Mouse (Mus musculus): Measurements from ENCODE around the gene Gng12. TPM values are rescaled to one million over a fixed set of nuclear protein-coding genes. Genes with fewer than 3 reads are reported as not detected.

The Gng12 gene
- polyA plus RNA-seq, 1 experiment from 2014 or later: 130 TPM

DNA sequence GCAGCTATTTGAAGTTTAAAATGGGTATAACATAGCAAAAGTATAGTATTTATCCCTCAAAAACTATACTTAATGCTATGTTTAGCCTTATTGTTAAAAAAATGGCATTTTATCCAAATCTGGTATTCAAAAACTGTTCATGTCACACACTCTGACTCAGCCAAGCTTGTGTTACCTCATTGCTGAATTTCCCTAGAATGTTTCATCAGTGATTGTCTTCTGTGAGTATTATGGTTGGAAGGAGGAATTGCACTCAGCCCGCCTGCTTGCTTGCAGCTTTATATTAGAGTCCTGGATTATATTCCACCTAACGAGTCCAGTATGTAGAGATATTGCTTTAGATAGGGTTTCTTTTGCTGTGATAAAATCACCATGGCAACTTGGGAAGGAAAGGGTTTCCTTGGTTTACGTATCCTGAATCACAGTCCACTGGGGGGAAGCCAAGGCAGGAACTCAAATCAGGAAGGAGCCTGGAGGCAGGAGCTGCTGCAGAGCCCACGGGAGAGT lies 144.8 kb downstream of the Gng12 start:
- ATAC-seq (ENCODE audit: insufficient number of reproducible peaks, insufficient read depth, low FRiP score, low read depth): no peak
- WGBS: 59% methylated on average over 4 of the region's 4 CpGs
- H3K36me3 ChIP-seq (ENCODE audit: control insufficient read depth, insufficient read depth, low read length): no peaks in the 10 kb centered on the region
- H3K27me3 ChIP-seq (ENCODE audit: control insufficient read depth, insufficient read depth, low read length): no peaks in the 10 kb centered on the region
- H3K4me1 ChIP-seq (ENCODE audit: control insufficient read depth, insufficient read depth, low read length): no peaks in the 10 kb centered on the region
- no peaks in the 10 kb centered on the region for H3K9me3 ChIP-seq (ENCODE audit: control insufficient read depth, low read depth, low read length)
- no peak overlapping the region for H3K4me2 ChIP-seq (replicated peaks; ENCODE audit: low read depth, low read length)
- no peak overlapping the region for H3K27ac ChIP-seq (ENCODE audit: low read length)
- H3K9ac ChIP-seq (replicated peaks; ENCODE audit: low read depth, low read length): no peak overlapping the region
- H3K4me3 ChIP-seq (ENCODE audit: low read depth, low read length): no peak overlapping the region

DNA sequence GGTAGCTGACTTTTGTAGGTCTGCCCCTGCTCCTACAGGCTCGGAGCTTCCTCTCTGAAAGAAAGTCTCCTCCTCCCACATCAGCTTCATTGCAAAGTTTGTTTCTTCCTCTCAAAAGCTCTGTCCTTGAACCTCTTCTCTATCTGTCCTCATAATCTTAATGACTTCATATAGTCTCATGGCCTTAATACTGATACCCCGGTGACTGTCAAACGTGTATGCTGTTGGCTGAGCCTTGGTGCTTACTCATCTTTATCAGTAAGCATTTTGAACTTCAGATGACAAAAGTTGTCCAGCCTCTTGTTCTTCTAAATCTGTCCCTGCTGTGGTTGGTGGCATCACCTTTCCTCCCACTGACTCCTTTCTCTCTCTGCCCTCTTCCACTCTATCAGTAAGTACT lies 149.2 kb downstream of the Gng12 start:
- no peak for ATAC-seq (ENCODE audit: insufficient number of reproducible peaks, insufficient read depth, low FRiP score, low read depth)
- no peaks in the 10 kb centered on the region for H3K27me3 ChIP-seq (ENCODE audit: control insufficient read depth, insufficient read depth, low read length)
- 75% methylated on average over 3 of the region's 3 CpGs for WGBS

DNA sequence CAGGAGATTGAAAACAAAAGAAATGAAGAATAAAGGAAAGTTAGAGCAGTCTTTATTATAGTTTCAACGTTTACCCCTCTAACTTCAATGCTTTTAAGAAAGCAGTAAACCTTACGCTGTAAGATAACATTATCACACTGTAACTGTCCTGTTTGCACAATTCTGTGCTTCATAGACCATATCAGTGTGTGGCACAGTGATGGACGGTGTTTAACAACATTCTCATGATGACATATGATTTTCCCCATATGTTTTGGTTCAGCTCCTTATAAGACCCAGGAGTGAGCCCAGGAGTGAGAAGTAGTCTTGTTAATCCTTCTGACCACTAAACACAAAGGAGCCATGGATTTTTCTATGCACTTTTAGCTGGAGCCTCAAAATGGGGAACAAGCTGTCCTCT lies 150.7 kb downstream of the Gng12 start:
- H3K4me1 ChIP-seq (ENCODE audit: control insufficient read depth, insufficient read depth, low read length): peaks cover 5% of the 10 kb centered on the region; the same call in 1 of the 2 replicates
- no peak overlapping the region for H3K4me3 ChIP-seq (ENCODE audit: low read depth, low read length)
- WGBS: 52% methylated on average over 3 of the region's 3 CpGs
- H3K36me3 ChIP-seq (ENCODE audit: control insufficient read depth, insufficient read depth, low read length): no peaks in the 10 kb centered on the region
- H3K9me3 ChIP-seq (ENCODE audit: control insufficient read depth, low read depth, low read length): no peaks in the 10 kb centered on the region
- ATAC-seq (ENCODE audit: insufficient number of reproducible peaks, insufficient read depth, low FRiP score, low read depth): no peak
- no peak overlapping the region for H3K27ac ChIP-seq (ENCODE audit: low read length)
- no peaks in the 10 kb centered on the region for H3K27me3 ChIP-seq (ENCODE audit: control insufficient read depth, insufficient read depth, low read length)
- no peak overlapping the region for H3K4me2 ChIP-seq (replicated peaks; ENCODE audit: low read depth, low read length)
- no peak overlapping the region for H3K9ac ChIP-seq (replicated peaks; ENCODE audit: low read depth, low read length)

More for the DNA sequence above, 149.2 kb downstream of the Gng12 start:
- Histone ChIP-seq H3K9ac (replicated peaks; ENCODE audit: low read depth, low read length) (no peak overlapping the region), H3K9me3 (ENCODE audit: control insufficient read depth, low read depth, low read length) (no peaks in the 10 kb centered on the region), H3K4me2 (replicated peaks; ENCODE audit: low read depth, low read length) (no peak overlapping the region), H3K27ac (ENCODE audit: low read length) (no peak overlapping the region), H3K4me3 (ENCODE audit: low read depth, low read length) (no peak overlapping the region), H3K4me1 (ENCODE audit: control insufficient read depth, insufficient read depth, low read length) (peaks cover 5% of the 10 kb centered on the region; the same call in 1 of the 2 replicates), H3K36me3 (ENCODE audit: control insufficient read depth, insufficient read depth, low read length) (no peaks in the 10 kb centered on the region)

DNA sequence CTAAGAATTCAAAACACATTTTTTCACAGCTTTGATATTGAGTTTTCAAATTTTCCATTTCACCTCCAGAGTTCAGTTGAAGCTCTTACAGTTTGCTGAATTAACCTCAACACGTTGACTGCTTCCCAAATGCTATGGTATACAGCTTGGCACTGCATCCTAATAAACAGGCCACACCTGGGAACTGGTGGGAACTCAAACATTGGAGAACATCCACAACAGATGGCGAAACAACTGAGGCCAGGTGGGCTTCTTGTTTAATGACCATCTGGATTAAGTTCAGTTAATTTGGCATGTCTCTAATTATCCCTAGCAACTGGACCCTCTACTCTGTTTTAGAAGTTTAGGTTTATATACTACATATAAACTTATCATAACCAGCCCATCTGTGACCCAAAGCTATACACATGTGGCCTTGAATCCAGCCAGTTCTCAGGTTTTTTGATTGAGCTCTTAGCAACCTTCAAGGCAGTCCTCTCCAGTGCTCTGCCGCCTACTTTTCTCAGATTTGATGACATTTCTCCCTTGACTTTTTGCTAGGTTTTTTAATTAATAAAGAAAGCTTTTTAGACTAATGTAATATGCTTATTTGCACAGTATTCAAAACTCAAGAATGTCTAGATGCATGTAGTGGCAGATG lies 152.0 kb downstream of the Gng12 start:
- WGBS: 82% methylated on average over 3 of the region's 3 CpGs
- peaks cover 5% of the 10 kb centered on the region; the same call in 1 of the 2 replicates for H3K4me1 ChIP-seq (ENCODE audit: control insufficient read depth, insufficient read depth, low read length)
- H3K4me2 ChIP-seq (replicated peaks; ENCODE audit: low read depth, low read length): no peak overlapping the region
- no peaks in the 10 kb centered on the region for H3K9me3 ChIP-seq (ENCODE audit: control insufficient read depth, low read depth, low read length)
- H3K27me3 ChIP-seq (ENCODE audit: control insufficient read depth, insufficient read depth, low read length): no peaks in the 10 kb centered on the region
- H3K36me3 ChIP-seq (ENCODE audit: control insufficient read depth, insufficient read depth, low read length): no peaks in the 10 kb centered on the region
- H3K4me3 ChIP-seq (ENCODE audit: low read depth, low read length): no peak overlapping the region
- no peak overlapping the region for H3K9ac ChIP-seq (replicated peaks; ENCODE audit: low read depth, low read length)
- H3K27ac ChIP-seq (ENCODE audit: low read length): no peak overlapping the region
- no peak for ATAC-seq (ENCODE audit: insufficient number of reproducible peaks, insufficient read depth, low FRiP score, low read depth)

DNA sequence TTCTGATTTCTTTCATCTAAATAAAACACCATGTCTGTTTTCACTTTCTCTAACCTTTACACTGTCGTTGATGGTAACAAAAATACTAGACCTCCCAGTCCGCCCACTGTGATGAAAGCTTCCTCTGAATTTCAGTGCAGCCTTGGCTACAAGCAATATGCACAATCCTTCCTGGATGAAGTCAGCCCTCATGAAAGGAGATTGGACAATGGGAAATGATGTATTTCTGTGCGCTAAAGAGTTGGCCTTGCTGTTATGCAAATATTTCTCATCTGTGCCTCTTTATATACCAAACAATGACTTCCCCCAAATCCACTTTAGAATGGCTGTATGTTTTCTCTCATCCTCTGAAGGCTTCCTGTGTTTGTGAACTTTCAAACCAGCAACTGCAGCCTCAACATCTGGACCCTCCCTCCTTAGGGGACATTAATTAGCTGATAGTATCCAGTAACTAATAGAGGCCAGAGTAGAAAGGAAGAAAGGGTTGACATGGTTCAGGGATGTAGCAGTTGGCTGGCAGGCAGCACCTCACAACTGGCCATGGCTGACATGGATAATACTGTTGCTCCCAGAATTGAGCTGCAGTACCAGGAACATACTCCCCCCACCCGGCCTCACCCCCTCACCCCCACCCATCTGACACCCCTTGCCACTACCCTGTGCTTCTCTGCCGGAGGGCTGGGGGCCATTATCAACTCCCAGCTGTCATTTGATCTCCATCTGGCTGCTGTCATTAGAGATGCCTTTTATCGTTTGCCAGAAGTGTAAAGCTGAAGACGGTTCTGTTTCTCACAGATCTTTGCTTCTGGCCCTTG lies 152.9 kb downstream of the Gng12 start:
- Histone ChIP-seq H3K27me3 (ENCODE audit: control insufficient read depth, insufficient read depth, low read length) (no peaks in the 10 kb centered on the region), H3K27ac (ENCODE audit: low read length) (no peak overlapping the region; the same call in 1 of the 2 replicates), H3K36me3 (ENCODE audit: control insufficient read depth, insufficient read depth, low read length) (no peaks in the 10 kb centered on the region), H3K9ac (replicated peaks; ENCODE audit: low read depth, low read length) (no peak overlapping the region), H3K9me3 (ENCODE audit: control insufficient read depth, low read depth, low read length) (no peaks in the 10 kb centered on the region), H3K4me3 (ENCODE audit: low read depth, low read length) (no peak overlapping the region), H3K4me1 (ENCODE audit: control insufficient read depth, insufficient read depth, low read length) (peaks cover 5% of the 10 kb centered on the region; the same call in 1 of the 2 replicates), H3K4me2 (replicated peaks; ENCODE audit: low read depth, low read length) (no peak overlapping the region)
- WGBS: 29% methylated on average over 7 of the region's 7 CpGs
- peak; percentile 67; the same call in 1 of the 2 replicates for ATAC-seq (ENCODE audit: insufficient number of reproducible peaks, insufficient read depth, low FRiP score, low read depth)

DNA sequence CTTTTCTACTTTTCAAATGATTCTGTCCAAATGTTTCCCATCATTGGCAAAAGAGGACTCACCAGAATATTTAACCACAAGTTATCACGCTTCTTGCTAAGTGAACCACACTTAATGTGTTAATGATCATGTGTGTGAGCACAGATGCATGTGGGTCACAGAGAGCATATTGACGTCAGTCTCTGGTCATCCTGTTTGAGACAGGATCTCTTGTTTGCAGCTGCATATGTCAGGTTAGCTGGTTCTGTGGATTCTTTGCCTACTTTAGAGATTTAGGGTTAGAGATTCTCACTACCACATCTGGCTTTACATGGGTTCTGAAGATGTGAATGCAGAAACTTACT lies 153.5 kb downstream of the Gng12 start:
- Histone ChIP-seq H3K4me1 (ENCODE audit: control insufficient read depth, insufficient read depth, low read length) (peaks cover 5% of the 10 kb centered on the region; the same call in 1 of the 2 replicates), H3K9me3 (ENCODE audit: control insufficient read depth, low read depth, low read length) (no peaks in the 10 kb centered on the region), H3K4me2 (replicated peaks; ENCODE audit: low read depth, low read length) (no peak overlapping the region), H3K27me3 (ENCODE audit: control insufficient read depth, insufficient read depth, low read length) (no peaks in the 10 kb centered on the region), H3K4me3 (ENCODE audit: low read depth, low read length) (no peak overlapping the region), H3K27ac (ENCODE audit: low read length) (no peak overlapping the region), H3K9ac (replicated peaks; ENCODE audit: low read depth, low read length) (no peak overlapping the region), H3K36me3 (ENCODE audit: control insufficient read depth, insufficient read depth, low read length) (no peaks in the 10 kb centered on the region)
- no peak for ATAC-seq (ENCODE audit: insufficient number of reproducible peaks, insufficient read depth, low FRiP score, low read depth)
- 41% methylated on average over 2 of the region's 2 CpGs for WGBS

DNA sequence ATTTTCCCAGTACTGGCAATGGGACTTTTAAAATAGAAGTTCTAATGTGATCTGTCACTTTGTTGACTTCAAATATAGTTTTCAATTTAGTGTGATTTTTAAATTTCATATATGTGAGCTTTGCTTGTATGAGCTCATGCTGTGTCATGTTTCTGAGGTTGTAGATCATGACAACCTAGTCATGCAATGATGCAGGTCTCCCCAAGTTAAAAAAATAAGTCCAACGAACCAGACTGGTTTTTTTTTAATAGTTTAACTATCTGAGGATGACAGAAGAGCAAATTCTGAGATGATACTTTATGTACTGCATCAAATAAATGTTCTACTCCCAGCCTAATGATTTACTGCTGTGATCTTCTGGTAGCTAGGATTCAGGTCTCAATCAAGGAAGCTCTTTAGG lies 153.9 kb downstream of the Gng12 start:
- H3K9me3 ChIP-seq (ENCODE audit: control insufficient read depth, low read depth, low read length): no peaks in the 10 kb centered on the region
- no peak for ATAC-seq (ENCODE audit: insufficient number of reproducible peaks, insufficient read depth, low FRiP score, low read depth)
- H3K4me3 ChIP-seq (ENCODE audit: low read depth, low read length): no peak overlapping the region
- H3K36me3 ChIP-seq (ENCODE audit: control insufficient read depth, insufficient read depth, low read length): no peaks in the 10 kb centered on the region
- H3K4me1 ChIP-seq (ENCODE audit: control insufficient read depth, insufficient read depth, low read length): peaks cover 5% of the 10 kb centered on the region; the same call in 1 of the 2 replicates
- WGBS: 71% methylated on average over 1 of the region's 1 CpGs
- H3K4me2 ChIP-seq (replicated peaks; ENCODE audit: low read depth, low read length): no peak overlapping the region
- no peak overlapping the region for H3K9ac ChIP-seq (replicated peaks; ENCODE audit: low read depth, low read length)
- H3K27ac ChIP-seq (ENCODE audit: low read length): no peak overlapping the region
- H3K27me3 ChIP-seq (ENCODE audit: control insufficient read depth, insufficient read depth, low read length): no peaks in the 10 kb centered on the region

DNA sequence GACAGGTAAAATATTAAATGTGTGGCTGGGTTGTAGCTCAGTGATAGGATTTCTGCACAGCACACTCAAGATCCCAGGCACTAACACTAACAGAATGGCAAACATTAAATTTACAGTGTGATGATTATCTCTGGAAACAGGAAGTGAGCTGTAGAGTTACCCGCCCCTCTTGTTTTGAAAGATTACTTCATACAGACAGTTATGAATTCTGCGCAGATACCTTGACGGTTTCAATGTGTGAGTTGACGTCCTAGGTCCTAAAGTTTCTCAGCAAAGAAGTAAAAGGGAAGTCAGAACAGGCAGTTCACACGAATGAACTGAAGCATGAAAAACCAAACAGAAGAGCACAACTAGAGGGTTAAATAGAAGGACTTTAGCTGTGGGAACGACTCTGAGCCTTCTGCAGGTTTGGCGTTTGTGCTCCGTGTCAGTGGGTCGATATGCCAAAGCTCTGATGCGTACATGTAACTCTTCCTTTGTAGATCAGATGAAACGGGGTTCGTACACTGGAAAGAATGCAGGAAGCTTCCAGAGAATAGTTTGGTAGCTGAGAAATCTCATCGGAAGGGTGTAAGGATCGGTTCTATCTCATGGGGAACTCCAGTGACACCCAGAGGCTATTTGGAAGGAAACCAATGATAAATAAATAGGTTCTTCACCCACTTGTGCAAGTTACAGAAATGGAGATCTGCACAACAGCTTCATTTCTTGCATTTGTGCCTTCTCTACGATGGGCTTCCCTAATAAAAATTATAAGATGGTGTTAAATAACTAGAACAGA lies 160.1 kb downstream of the Gng12 start:
- no peaks in the 10 kb centered on the region for H3K36me3 ChIP-seq (ENCODE audit: control insufficient read depth, insufficient read depth, low read length)
- H3K9ac ChIP-seq (replicated peaks; ENCODE audit: low read depth, low read length): no peak overlapping the region
- H3K27ac ChIP-seq (ENCODE audit: low read length): no peak overlapping the region
- H3K9me3 ChIP-seq (ENCODE audit: control insufficient read depth, low read depth, low read length): no peaks in the 10 kb centered on the region
- no peaks in the 10 kb centered on the region for H3K4me1 ChIP-seq (ENCODE audit: control insufficient read depth, insufficient read depth, low read length)
- 62% methylated on average over 15 of the region's 15 CpGs for WGBS
- no peak for ATAC-seq (ENCODE audit: insufficient number of reproducible peaks, insufficient read depth, low FRiP score, low read depth)
- no peak overlapping the region for H3K4me2 ChIP-seq (replicated peaks; ENCODE audit: low read depth, low read length)
- H3K4me3 ChIP-seq (ENCODE audit: low read depth, low read length): no peak overlapping the region
- H3K27me3 ChIP-seq (ENCODE audit: control insufficient read depth, insufficient read depth, low read length): no peaks in the 10 kb centered on the region
